Mouse (Mus musculus): Measurements from ENCODE around the gene Sgsm1.
A peak's percentile ranks its signal among the peaks of the same experiment; 100 is the strongest.
"Not testable (repeated sequence)": the region's sequence is repeated elsewhere in the genome, so short reads cannot be mapped to it uniquely, and the experiment has no call there.

The Sgsm1 gene

GRCm38 (mm10) chr5:113310377-113311003 is at the start of gene Sgsm1:
Gene Sgsm1, minus strand, starts transcription at chr5:113310786.
- peak in 1 of 2 experiments; percentile 59 for DNase-seq (ENCODE audit: low spot score in 2 of 2)

DNA sequence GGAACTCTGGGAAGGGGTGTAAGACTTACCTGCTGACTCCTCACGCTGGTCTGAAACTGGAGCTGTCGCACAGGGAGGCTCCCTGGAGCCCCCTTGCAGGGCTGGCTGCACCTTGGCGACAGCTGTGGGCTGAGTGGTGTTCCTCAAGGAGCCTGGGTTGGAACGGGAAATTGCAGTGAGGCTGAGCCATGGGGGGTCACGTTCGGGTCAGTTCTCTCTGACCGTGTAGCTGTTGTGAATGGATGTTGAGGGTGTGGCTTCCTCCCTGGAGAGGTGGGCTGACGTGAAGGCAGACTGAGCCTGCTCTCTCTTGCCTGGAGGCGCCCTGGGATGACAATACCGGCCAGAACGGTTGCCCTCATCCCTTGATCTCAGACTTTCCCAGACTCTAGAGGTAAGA is 48.2 kb upstream of the Sgsm1 start:
- no peak for DNase-seq (ENCODE audit: low spot score in 2 of 2)

- DNase-seq (ENCODE audit: low spot score in 2 of 2): no peak
These were observed 47.1 kb upstream of the Sgsm1 start for GRCm38 (mm10) chr5:113357656-113358055.

- DNase-seq (ENCODE audit: low spot score in 2 of 2): no peak
These were observed 46.6 kb upstream of the Sgsm1 start, which contains the start of gene Aym1 for GRCm38 (mm10) chr5:113357186-113357585. Gene Aym1, plus strand, starts transcription at chr5:113357294.

- DNase-seq (ENCODE audit: low spot score in 2 of 2): no peak
These were observed 43.7 kb upstream of the Sgsm1 start for GRCm38 (mm10) chr5:113354311-113354710.

DNA sequence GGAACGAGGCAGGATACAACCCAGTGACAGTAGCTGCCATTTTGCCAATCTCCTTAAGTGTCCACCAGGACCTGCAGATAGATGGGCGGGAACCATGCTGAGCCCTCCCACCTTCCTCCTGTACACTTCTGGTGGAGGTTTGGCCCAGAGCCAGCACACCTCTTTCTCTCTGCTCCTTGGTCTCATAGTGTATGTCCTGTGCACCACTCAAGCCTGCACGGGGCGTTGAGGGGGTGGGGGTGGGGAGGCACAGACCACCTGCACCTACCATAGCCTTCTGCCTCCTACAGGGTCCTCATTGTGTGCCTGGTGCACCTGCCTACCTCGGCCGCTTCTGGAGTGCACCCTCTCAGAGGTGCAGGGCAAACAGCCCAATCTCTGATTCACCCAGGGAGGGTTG is 42.0 kb upstream of the Sgsm1 start:
- no peak for DNase-seq (ENCODE audit: low spot score in 2 of 2)

GRCm38 (mm10) chr5:113351768-113352167 is 41.2 kb upstream of the Sgsm1 start:
- no peak for DNase-seq (ENCODE audit: low spot score in 2 of 2)

DNA sequence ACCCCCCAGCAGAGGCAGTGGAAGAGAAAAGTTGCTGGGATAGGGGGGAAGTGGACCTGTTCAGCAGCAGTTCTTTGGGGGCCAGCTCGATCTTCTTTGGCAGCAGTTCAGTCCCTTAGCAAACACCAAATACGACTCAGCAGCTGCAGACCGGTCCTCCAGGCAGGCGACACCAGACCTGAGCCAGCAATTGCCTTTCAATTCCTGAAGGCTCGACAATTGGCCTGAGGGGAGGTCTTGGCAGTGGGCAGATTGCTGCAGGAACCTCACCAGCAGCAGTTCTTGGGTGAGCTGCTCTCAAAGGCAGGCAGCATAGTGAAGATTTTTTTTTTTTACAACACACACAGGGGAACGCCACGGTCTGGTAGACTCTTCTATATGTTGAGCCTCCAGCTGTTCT is 39.2 kb upstream of the Sgsm1 start:
- DNase-seq (ENCODE audit: low spot score in 2 of 2): no peak

GRCm38 (mm10) chr5:113349226-113349625 is 38.6 kb upstream of the Sgsm1 start:
- DNase-seq (ENCODE audit: low spot score in 2 of 2): no peak

GRCm38 (mm10) chr5:113348597-113348996 is 38.0 kb upstream of the Sgsm1 start:
- no peak for DNase-seq (ENCODE audit: low spot score in 2 of 2)

- DNase-seq (ENCODE audit: low spot score in 2 of 2): no peak
These were observed 37.0 kb upstream of the Sgsm1 start for GRCm38 (mm10) chr5:113347593-113347992.

- DNase-seq (ENCODE audit: low spot score in 2 of 2): not testable (repeated sequence)
These were observed 36.1 kb upstream of the Sgsm1 start for GRCm38 (mm10) chr5:113346651-113347050.

DNA sequence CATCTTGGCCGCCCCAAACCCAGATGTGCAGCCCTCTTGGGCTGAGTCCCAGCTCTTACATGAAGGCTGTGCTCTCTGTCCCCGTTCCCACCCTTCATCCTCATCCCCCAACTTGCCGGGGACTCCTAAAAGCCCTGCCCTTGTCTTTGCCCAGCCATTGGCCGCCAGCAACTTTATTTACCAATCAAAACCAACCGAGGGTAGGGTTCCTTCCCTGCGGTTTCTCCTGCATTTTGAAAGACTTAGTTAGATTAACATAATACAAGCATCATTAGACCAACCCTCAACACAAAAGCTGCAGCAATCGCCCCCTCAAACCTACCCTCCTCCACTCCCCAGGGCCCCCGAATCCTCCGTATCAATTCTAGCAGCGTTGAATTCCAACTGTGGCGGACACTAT is 35.2 kb upstream of the Sgsm1 start:
- DNase-seq (ENCODE audit: low spot score in 2 of 2): no peak

DNA sequence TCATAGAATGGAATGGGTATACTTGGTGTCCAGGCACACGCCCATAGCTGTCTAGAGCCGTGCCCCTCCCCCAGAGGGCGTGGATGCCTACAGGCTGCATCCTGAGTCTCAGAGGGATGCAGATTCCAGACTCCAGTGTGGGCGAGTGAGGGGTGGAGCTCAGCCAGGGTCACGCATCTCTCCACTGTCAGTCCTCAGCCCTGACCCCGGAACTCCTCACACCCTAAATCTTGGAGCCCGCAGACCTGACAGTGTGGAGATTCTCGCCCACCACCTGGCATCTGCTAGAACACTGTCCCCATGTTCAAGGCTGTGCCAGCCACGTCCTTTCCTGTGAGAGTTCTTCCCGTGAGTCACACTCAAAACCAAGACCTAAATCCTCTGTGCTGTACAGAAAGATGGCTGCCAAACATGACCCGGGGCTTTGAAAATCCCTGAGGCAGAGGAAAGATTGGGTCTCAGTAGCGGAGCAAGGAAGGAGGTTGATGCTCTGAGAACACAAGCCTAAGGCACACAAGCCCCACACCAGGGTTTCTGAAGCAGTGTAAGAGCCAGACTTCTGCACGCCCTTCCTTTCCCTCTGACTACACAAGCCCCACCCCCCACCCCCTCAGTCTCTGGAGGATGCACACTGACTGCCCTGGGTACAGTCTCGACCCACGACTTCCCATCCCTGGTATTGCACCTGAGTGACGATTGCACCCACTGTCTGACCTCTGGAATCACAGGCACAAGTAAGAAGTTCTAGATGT is 34.2 kb upstream of the Sgsm1 start:
- DNase-seq (ENCODE audit: low spot score in 2 of 2): no peak

- no peak for DNase-seq (ENCODE audit: low spot score in 2 of 2)
These were observed 25.7 kb upstream of the Sgsm1 start for GRCm38 (mm10) chr5:113336281-113336680.

DNA sequence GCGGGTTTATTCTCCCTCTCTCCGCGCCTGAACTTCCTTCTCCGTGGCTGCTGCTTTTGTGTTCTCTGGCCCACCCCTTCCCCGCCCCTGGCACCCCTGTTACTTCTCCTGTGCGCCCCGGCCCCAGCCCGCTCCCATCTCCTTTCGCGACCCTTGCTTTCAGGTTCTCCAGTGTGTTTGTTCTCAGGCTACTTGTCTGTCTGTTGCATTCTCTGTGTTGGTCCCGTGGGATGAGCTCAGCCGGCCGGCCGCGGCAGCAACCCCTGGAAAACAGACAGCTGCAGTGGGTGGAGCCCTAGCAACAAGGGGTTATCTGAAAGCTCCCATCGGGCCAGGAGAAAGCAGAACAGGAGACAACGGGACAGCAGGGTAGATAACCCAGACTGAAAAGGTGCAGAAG is 25.1 kb upstream of the Sgsm1 start:
- DNase-seq (ENCODE audit: low spot score in 2 of 2): no peak

GRCm38 (mm10) chr5:113334621-113335530 is 24.3 kb upstream of the Sgsm1 start:
- DNase-seq (ENCODE audit: low spot score in 2 of 2): no peak

- DNase-seq (ENCODE audit: low spot score in 2 of 2): no peak
These were observed 22.3 kb upstream of the Sgsm1 start for GRCm38 (mm10) chr5:113332899-113333298.

DNA sequence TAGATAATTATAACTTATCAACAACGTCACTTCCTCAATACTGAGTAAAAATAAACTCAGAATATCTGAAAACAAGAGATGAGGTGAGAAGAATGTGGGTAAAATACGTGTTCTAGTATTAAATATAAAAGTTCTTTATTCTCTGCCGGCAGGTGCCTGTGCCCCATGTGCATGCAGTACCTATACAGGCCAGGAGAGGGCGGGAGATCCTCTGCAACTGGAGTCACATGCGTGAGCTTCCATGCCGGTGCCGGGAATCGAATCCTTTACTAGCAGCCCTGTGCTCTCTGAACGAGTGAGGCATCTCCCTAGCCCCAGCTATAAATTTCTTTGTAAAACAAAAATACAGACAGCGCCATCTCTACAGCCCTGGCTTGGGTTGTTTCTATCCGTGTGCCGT is 21.7 kb upstream of the Sgsm1 start:
- DNase-seq (ENCODE audit: low spot score in 2 of 2): peak; percentile 9 to 46

DNA sequence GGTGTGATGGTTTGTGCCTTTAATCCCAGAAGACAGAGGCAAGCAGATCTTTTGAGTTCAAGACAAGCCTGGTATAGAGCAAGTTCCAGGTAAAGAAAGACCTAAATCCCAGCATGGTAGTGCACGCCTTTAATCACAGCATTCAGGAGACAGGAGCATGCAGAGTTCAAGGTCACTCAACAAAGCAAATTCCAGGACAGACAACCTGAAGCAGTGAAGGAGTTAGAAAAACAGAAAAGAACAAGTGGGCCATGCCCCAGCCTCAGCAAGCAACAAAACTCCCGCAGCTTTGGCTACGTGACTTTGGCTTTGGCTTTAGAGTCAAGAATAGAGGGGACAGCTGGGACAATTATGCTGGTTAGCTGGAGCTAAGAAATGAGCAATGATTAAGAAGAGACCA is 19.6 kb upstream of the Sgsm1 start:
- no peak for DNase-seq (ENCODE audit: low spot score in 2 of 2)

DNA sequence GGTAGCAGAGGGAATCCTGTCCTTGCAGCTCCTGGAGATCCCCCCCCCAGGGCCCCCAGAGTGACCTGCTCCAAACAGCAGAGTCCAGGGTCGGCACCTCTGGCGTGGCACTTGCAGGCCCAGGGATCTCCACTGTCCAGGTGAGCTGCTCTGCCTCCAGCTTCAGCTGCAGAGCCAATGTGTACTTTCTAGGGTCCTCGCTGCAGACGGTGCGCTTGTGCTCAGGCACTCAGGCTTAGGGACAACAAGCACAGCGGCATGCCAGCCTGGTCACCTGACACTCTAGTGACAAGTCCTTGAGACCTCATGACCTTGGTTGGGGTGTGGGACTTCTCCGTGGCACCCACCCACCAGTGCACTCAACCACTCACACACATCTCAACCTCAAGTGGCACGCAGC is 18.9 kb upstream of the Sgsm1 start:
- DNase-seq (ENCODE audit: low spot score in 2 of 2): no peak

Data from spleen, postnatal 10 days (tissue).